19 mouse cellular contexts compared by ENCODE assay signal in the genomic region with DNA sequence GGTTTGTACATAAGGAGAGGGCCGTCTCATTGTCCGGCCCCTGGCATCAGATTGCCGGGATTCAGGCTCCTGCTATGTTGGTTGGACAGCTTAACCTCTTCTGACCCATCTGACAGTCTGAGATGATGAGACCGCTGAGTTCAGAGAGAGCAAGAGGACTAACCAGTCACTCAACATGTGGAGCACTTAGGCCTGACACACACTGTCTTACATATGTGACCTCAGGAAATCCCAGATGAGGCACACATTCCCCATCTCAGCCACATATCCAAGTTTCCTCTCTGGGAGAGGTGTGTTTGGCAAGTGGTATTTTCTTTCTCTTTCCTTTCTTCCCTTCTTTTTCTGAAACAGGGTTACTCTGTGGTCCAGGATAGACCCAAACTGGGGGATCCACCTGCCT. TPM values are rescaled to one million over a fixed set of nuclear protein-coding genes. Genes with fewer than 3 reads are reported as not detected.
"Had no signal": no experiment of that assay in that cellular context is flagged by ENCODE, and none has a peak within 500 bp of the region (broad histone marks: within the 10 kb centered on the region; RNA-seq: fewer than 3 reads in every experiment).

No protein-coding gene starts in this region.

- H3K27ac ChIP-seq: kidney, postnatal 0 days; layer of hippocampus, adult 2 months; left cerebral cortex, adult 2 months; liver, embryonic 13.5 days had no signal

- DNase-seq: liver, embryonic 13.5 days had no signal

- H3K9me3 ChIP-seq: liver, embryonic 13.5 days had no signal

- H3K4me3 ChIP-seq: layer of hippocampus, adult 2 months; left cerebral cortex, adult 2 months; liver, embryonic 13.5 days; myocyte had no signal

- H3K9ac ChIP-seq: liver, embryonic 13.5 days had no signal

- H3K4me2 ChIP-seq: liver, embryonic 13.5 days had no signal

RNA-seq across cellular contexts. Expression of a gene that starts 18.6 kb away (rescaled TPM):
- total RNA-seq: liver, adult 2 months; monocyte, adult 5-6 weeks had no signal
- polyA plus RNA-seq: kidney, adult 2 months; kidney, embryonic 14.5 days; limb, embryonic 11.5 days; liver, adult 2 months; liver, embryonic 13.5 days; liver, embryonic 16.5 days; lung, adult 2 months; lung, embryonic 16.5 days; midbrain, embryonic 14.5 days; myocyte; neural tube, embryonic 11.5 days; small intestine, adult 2 months; stomach, embryonic 16.5 days; testis, adult 2 months; urinary bladder, adult 2 months had no signal
